Mouse (Mus musculus) spleen, postnatal 14 days (tissue): Measurements from ENCODE around the gene Mrto4.

Experiments
- DNase-seq, 2 experiments: peaks; one replicate each; pipeline ENCODE4 v3.0.0; 2021 to 2022; ENCODE audit warnings: low spot score in 2 of 2

Mrto4 gene

GRCm38 (mm10) chr4:139340835-139341234 lies 11.5 kb downstream of the Mrto4 start:
- DNase-seq, result no peak

DNA sequence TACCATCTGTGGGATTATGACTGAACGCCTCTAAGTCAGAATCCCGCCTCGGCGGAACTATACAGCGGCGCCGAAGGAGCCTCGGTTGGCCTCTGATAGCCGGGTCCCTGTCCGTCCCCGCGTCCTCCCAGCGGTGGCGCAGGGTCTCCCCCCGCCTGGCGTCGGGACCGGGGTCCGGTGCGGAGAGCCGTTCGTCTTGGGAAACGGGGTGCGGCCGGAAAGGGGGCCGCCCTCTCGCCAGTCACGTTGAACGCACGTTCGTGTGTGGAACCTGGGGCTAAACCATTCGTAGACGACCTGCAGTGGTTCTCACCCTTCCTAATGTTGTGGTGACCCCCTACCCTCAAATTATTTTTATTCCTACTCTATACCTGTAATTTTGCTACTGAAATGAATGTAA lies 14.2 kb downstream of the Mrto4 start:
- DNase-seq, result no peak

DNA sequence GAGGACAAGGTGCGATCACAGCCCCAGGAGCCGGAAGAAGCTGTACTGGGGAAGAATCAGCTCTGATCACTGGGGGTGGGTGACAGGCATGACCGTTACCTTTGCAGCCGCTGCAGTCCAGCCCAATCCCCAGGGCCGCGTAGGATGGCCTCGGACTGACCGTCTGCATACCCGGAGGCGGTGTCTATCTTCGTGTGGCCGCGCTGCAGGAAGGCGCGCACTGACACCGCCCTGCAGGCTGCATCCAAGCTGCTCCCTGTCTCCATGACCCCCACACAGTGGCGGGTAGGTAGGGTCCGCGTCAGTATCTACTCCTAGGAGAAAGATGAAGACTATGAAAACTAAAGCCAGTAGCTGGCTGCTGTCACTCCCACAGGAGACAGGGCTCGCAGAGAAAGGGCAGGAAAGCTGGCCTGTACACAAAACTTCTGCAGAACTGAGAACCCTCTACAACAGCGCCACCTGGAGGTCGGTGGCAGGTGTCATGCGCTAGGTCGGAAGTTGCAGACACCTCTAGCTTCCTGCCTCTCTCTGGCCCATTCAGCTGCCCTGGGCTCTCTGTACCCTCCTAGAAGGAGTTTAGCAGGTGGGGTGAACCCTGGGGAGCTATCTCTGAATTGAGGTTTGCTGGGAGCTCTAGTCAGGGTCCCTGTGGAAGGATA lies 15.4 kb downstream of the Mrto4 start:
- DNase-seq, result peak; percentile 67 to 79

DNA sequence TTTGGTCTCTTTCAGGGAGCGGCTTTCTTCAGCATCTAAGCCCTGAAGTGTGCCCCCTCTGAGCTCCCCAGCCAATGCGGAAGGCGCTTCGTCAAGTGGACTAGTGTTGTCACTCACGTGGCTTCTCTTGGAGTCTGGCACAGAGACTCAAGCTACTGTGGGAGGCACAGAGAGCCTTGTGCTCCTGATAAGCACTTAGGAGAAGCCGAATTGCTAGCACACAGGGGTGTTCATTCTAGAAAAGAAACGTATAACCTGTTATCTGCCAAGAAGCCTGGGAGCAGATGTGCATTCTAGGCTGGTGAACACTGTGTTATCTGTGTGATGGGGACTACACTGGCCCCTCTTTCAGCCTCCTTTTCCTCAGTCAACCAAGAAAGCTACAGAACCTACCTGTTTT lies 16.9 kb downstream of the Mrto4 start:
- DNase-seq, result no peak

DNA sequence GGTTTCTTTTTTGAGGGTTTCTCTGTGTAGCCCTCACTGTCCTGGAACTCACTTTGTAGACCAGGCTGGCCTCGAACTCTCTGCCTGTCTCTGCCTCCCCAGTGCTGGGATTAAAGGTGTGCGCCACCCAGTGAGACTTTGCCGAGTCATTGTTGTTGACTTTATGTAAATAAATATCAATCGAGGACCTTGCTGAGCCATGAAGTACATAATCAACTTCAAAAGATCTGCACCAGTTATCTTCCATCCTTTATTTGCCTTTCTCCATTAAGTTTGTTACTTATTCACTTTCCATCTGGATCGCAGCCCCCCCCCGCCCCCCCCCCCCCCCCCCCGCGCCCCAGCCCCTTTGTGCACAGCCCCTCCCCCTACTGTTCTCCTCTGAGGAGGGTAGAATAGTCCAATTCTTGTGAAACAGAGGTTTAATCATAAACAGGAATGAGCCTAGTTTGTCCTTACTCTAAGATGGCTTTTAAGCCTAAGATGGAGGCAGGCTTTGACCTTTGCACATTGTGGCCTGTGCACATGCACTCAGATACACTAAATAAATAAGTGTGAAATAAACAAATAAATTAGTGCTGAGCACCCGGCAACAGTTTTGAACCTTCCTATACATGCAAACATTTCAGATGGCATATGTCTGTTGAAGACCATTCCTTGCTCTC lies 17.6 kb downstream of the Mrto4 start:
- DNase-seq, result no peak

DNA sequence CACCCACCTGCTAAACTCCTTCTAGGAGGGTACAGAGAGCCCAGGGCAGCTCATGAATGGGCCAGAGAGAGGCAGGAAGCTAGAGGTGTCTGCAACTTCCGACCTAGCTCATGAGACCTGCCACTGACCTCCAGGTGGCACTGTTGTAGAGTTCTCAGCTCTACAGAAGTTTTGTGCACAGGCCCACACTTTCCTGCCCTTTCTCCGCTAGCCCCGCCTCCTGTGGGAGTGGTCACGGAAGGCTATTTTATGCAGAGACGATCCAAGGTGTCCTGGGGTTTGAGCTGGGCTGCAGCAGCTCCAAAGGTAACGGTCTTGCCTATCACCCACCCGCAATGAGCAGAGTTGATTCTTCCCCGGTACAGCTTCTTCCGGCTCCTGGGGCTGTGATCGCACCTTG lies 21.8 kb downstream of the Mrto4 start:
- DNase-seq, result peak; percentile 66 to 75

DNA sequence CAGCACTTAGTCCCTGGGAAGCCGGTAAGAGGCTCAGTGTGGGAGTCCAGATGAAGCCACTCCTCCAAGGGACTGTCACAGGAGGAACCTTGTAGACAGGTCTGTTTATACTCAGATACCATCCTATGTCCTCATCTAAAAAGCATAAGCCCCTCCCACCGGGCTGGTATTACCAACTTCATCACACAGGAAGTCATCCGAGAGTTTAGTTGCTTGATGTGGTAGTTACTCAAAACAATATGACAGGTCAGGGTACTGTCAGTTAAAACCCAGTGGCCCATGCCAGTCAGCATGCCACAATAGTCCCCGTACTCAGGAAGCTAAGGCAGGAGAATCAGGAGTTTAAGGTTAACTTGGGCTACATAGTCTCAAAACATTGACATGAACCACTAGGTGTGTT lies 32.6 kb downstream of the Mrto4 start:
- DNase-seq, result no peak

DNA sequence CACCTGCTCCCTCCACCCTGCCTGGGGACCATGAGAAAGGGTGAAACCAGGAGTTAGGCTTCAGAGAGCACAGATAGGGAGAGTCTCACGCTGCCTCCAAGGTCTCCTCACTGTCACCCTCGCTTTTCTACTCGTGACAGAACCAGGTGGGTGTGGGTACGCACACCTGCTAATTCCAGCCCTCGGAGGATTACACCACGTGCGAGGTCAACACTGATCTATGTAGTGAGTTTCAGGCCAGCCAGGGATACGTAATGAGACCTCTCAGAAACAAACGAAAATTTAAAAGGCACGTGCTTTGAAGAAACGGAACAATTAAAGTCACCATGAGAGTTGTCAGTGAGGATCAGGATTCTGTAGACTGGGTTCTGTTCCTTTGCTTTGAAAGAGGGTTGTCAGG lies 33.9 kb downstream of the Mrto4 start:
- no peak for DNase-seq

DNA sequence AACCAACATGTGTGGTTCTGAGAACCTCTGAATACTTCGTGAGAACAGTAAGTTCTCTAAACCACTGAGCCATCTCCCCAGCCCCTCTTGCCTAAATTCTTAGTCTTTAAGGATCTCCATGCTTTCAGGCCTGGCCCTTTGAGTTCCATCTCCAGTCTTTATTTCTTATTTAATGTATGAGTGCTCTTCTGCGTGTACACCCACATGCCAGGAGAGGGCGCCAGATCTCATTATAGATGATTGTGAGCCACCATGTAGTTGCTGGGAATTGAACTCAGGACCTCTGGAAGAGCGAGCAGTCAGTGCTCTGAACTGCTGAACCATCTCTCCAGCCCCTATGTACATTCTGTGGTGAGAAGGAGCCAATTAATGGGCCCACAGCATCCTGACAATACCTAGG lies 39.7 kb downstream of the Mrto4 start:
- DNase-seq, result peak in 1 of 2 experiments; percentile 48

GRCm38 (mm10) chr4:139311707-139312106 lies 40.7 kb downstream of the Mrto4 start:
- no peak for DNase-seq

DNA sequence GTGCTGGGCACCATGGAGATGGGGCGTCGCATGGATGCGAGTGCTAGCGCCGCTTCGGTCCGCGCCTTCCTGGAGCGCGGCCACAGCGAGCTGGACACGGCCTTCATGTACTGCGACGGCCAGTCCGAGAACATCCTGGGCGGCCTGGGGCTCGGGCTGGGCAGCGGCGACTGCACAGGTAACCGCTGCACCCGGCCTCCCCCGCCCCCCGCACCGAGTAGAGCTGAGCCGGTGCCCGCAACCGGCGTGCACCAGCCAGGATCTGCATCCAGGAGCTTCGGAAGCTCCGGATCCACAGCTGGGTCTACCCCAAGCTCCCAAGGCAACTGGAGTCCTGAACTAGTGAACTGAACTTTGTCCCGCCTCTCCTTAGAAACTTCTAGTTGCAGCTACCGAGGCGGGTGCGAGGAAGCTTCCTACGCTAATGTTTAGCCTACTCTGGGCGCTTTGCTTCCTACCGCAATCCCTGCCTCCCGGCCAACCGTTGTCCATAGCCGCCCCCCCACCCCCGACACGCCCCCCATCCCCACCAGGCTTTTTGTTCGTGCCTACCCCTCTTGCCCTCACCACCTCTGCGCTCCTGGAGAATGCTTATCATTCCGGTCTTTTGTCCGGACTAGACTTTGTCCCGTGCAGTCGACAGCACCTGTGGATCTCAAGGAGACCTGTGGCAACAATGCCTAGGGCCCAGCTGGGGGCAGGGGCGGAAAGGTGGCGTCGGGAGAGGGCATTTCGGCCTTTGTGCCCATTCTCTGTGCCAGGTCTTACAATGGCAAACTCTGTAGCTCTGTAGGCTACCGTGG lies 41.3 kb downstream of the Mrto4 start:
- no peak for DNase-seq

DNA sequence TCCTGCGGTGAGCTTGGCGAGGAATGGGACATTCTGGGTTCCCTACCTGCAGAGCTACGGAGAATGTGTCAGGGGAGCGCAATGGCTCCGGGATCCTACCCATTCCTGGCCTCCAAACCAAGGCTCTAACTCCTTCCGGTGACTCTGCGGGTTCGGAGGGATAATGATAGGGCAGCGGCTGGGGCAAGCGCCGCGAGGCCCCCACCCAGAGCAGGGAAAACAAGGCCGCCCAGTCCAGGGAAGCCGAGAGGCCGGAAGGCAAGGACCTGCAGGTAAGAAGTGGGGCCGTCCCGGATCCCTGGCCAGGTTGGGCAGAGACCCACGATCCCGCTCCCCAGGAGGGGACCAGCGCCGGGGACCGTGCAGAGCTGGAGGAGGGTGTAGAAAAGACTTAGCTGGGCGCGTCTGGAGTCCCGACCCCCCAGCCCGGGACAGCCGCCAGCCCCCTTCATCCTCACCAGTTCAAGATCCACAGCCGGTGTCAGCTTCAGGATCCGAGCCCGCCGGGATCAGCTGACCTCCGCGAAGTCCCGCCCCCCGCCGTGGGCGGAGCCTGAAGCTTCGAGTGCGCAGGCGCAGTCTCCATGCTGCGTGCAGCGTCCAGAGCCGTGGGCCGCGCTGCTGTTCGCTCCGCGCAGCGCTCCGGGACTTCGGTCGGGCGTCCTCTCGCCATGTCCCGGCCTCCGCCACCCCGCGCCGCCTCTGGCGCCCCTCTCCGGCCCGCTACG lies 42.0 kb downstream of the Mrto4 start, which contains the start of the genes Pqlc2 and Akr7a5:
Gene Pqlc2, minus strand, starts transcription at position 538 of the 728 bp plus-strand sequence.
Gene Akr7a5, plus strand, starts transcription at position 574 of the 728 bp plus-strand sequence.
- DNase-seq, result peak; percentile 99

DNA sequence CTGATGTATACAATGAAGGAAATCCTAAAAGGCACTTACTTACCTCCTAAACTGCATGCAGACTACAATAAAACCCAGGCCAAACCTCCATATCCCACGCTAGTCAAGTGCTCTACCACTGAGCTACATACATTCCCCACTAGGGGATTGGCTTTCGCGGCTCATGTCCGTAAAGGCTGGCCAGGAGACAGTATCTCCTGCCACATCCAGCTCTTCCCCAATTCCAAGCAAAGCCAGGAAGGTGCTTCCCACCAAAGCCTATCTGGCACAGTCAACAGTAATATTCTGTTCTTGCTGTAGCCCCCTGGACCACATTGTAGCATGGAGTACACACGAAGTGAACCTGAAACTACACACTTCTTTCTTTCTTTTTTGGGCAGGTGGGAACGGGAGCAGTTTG lies 42.7 kb downstream of the Mrto4 start:
- DNase-seq, result no peak

DNA sequence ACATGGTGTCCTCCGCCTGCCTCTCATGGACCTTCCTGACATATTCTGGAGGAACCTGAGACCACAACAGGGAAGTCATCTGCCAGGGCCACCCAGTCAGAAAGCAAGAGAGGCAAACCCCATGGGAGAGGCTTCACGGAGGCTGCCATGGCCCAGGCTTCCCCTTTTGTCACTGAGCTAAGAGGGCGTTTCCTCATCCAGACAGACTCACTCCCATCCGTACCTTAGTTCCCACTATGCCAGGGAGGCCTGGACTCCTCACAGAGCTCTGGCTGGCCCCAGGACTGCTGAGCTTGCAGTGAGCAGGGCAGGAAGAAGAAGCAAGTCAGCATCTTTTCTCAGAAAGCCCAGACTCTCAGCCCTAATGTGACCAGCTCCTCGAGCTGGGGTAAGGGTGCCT lies 44.5 kb downstream of the Mrto4 start:
- DNase-seq, result peak in 1 of 2 experiments; percentile 43

- DNase-seq, result no peak
Observed at GRCm38 (mm10) chr4:139305521-139305920, 46.9 kb downstream of the Mrto4 start.

DNA sequence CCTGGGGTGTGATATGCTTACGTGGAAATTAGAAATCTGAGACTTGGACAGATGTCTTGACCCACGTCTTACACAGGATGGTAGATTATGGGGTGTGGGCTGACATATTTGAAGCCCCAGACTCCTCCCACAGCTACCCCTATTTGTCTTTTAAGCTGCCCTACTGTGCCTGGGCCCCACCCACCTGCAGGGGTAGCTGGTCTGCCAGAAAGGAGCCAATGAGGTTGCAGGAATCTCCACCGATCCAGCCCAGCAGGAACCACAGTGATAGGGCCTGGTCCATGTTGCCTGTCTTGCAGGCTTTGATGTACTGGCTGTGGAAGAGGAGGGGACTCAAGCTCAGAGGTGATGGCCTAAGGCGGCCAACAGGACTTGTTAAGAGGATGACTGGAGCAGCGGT lies 50.1 kb downstream of the Mrto4 start:
- DNase-seq, result no peak

GRCm38 (mm10) chr4:139301780-139302179 lies 50.6 kb downstream of the Mrto4 start:
- DNase-seq, result no peak

DNA sequence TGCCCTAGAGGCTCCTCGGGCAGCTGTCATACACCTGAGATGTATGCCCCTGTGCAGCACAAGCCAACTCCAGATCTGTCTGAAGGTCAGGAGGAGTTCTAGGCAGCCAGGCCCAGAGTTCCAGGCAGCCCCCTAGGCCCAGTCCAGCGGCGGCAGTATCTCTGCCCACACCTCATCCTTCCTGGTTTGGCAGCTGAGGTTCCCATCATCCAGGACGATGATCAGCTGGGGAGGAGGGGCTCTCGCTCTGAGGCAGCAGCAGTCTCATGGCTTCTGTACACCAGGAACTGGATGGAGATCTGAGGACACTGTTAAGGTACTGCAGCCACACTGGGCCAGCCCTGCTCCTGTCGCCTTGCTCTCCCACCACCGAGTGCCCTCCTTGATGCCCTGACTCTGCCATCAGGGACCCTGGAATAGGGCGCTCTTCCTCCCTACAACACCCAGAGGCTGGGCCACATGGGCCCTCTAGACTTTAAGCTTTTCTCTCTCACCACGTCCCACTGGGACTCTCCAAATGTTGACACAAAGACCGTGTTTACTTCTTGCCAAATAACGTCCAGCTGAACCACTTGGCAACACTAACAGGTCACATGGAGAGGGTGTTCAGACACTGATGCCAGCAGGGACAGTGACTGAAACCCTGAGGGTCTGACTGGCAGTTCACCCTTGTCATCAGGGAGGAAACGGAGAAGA lies 53.6 kb downstream of the Mrto4 start:
- no peak for DNase-seq

DNA sequence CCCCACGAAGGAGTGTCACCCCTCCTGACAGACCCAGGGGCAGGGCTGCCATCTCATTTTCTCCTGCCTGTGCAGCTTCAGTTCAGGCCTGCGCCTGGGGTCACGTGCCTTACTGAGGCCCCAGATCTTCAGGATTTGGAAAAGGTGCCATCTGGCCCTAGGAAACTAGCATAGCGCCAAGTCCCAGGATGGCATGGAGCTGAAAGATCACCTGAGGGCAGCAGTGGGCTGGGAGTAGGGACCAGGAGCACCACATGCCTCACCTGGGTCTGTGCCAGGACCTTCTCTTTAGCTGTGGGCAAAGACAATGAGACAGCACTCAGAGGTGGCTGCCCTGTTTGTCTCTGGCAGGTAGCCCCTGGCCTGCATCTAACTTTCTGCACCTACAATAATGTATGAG lies 54.8 kb downstream of the Mrto4 start:
- DNase-seq, result no peak
